22 mouse cellular contexts compared by ENCODE assay signal in the genomic region with DNA sequence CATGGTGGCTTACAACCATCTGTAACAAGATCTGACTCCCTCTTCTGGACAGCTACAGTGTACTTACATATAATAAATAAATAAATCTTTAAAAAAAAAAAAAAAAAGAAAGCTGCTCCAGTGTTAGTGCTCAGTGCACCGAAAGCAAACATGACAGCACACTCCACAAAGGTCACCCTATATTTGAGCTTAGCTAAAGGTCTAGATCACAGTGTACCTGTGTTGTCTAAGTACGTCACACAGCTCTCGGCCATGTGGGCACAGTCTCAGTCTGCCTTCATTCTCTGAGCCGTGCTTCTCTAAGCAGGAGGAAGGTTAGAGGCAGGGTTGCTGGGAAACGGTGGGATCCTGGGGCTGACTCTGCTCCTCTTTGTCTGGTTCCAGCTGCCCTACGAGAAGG. TPM values are rescaled to one million over a fixed set of nuclear protein-coding genes. Genes with fewer than 3 reads are reported as not detected.
DNase-seq lines count a peak whose midpoint lies in the region; ATAC-seq and TF ChIP-seq lines count a peak whose summit lies in the region.
"Had no signal": no experiment of that assay in that cellular context is flagged by ENCODE, and none has a peak within 500 bp of the region (broad histone marks: within the 10 kb centered on the region; RNA-seq: fewer than 3 reads in every experiment).

No protein-coding gene starts in this region.

- no peak overlapping the region for H3K27ac ChIP-seq in liver, embryonic 14.5 days
- no peak overlapping the region for H3K27ac ChIP-seq in liver, embryonic 11.5 days (ENCODE audit: low read depth, low read length)
- no peak overlapping the region for H3K27ac ChIP-seq in liver, embryonic 16.5 days (ENCODE audit: low read length)
- H3K27ac ChIP-seq in liver, postnatal 0 days (ENCODE audit: low read depth), result no peak overlapping the region
- H3K27ac ChIP-seq: embryonic facial prominence, embryonic 13.5 days; embryonic facial prominence, embryonic 15.5 days; forebrain, embryonic 10.5 days; forebrain, embryonic 12.5 days had no signal

- no peak overlapping the region for H3K4me2 ChIP-seq in liver, embryonic 14.5 days (ENCODE audit: low read depth)
- H3K4me2 ChIP-seq in liver, embryonic 11.5 days, result no peak overlapping the region
- H3K4me2 ChIP-seq in liver, embryonic 16.5 days (ENCODE audit: low read depth, low read length), result no peak overlapping the region
- no peak overlapping the region for H3K4me2 ChIP-seq in liver, postnatal 0 days (ENCODE audit: low read depth, low read length)
- H3K4me2 ChIP-seq: embryonic facial prominence, embryonic 13.5 days; embryonic facial prominence, embryonic 15.5 days; forebrain, embryonic 12.5 days had no signal

- no peak for DNase-seq in liver, embryonic 14.5 days (ENCODE audit: low read depth in 3 of 3, low spot score in 3 of 3)
- DNase-seq in liver, embryonic 11.5 days (ENCODE audit: low spot score), result no peak
- no peak for DNase-seq in liver, postnatal 0 days
- DNase-seq in neural tube, embryonic 10.5 days (ENCODE audit: extremely low spot score, low spot score), result no peak
- DNase-seq: adrenal gland, adult 2 months; adrenal gland, postnatal 10 days; adrenal gland, postnatal 25 days; cerebellum, adult 11 months; cerebellum, adult 18-20 months; cerebellum, adult 8-10 months; cerebellum, adult 9-11 months; cerebellum, postnatal 14 days; cerebellum, postnatal 36 days; embryo, embryonic 11 days had no signal

- WGBS in liver, embryonic 14.5 days (ENCODE audit: insufficient replicate concordance), result 83% methylated on average over 6 of the region's 6 CpGs
- WGBS in liver, embryonic 11.5 days, result 84% methylated on average over 6 of the region's 6 CpGs
- WGBS in liver, embryonic 16.5 days (ENCODE audit: insufficient replicate concordance), result 72% methylated on average over 6 of the region's 6 CpGs
- WGBS in liver, postnatal 0 days (ENCODE audit: insufficient replicate concordance), result 67% methylated on average over 6 of the region's 6 CpGs

- no peaks in the 10 kb centered on the region for H3K4me1 ChIP-seq in liver, embryonic 14.5 days (replicated peaks; ENCODE audit: control insufficient read depth in 2 of 2, insufficient read depth in 2 of 2, low read length in 1 of 2)
- no peaks in the 10 kb centered on the region for H3K4me1 ChIP-seq in liver, embryonic 11.5 days (replicated peaks; ENCODE audit: control insufficient read depth, insufficient read depth, low read length)
- no peaks in the 10 kb centered on the region for H3K4me1 ChIP-seq in liver, embryonic 16.5 days (ENCODE audit: control insufficient read depth, low read depth, low read length)
- no peaks in the 10 kb centered on the region for H3K4me1 ChIP-seq in liver, postnatal 0 days (ENCODE audit: insufficient read depth)
- H3K4me1 ChIP-seq: embryonic facial prominence, embryonic 13.5 days; embryonic facial prominence, embryonic 15.5 days; forebrain, embryonic 10.5 days; forebrain, embryonic 12.5 days had no signal

- no peaks in the 10 kb centered on the region for H3K9me3 ChIP-seq in liver, embryonic 14.5 days (ENCODE audit: control insufficient read depth, low read length)
- H3K9me3 ChIP-seq in liver, embryonic 11.5 days (ENCODE audit: control insufficient read depth, low read length), result no peaks in the 10 kb centered on the region
- H3K9me3 ChIP-seq in liver, embryonic 16.5 days (replicated peaks; ENCODE audit: control insufficient read depth, low read length), result no peaks in the 10 kb centered on the region
- no peaks in the 10 kb centered on the region for H3K9me3 ChIP-seq in liver, postnatal 0 days (ENCODE audit: low read length)
- H3K9me3 ChIP-seq: embryonic facial prominence, embryonic 13.5 days; embryonic facial prominence, embryonic 15.5 days; forebrain, embryonic 10.5 days; forebrain, embryonic 12.5 days had no signal

- peak; percentile 8; the same call in 1 of the 2 replicates for ATAC-seq in liver, embryonic 14.5 days (ENCODE audit: insufficient read depth)
- no peak for ATAC-seq in liver, embryonic 11.5 days (replicated peaks; ENCODE audit: low FRiP score)
- peak; percentile 86 for ATAC-seq in liver, embryonic 16.5 days (ENCODE audit: low read depth)
- ATAC-seq in liver, postnatal 0 days, result peak; percentile 91
- ATAC-seq: forebrain, embryonic 14.5 days; forebrain, embryonic 16.5 days had no signal

- TF ChIP-seq CTCF in liver, embryonic 14.5 days (IDR thresholded peaks at IDR 0.05; ENCODE audit: low read depth), result no peak
- no peak for TF ChIP-seq CTCF in liver, postnatal 0 days (IDR thresholded peaks at IDR 0.05; ENCODE audit: low read depth)

- H3K9ac ChIP-seq in liver, embryonic 14.5 days (replicated peaks), result no peak overlapping the region
- H3K9ac ChIP-seq in liver, embryonic 11.5 days (ENCODE audit: low read depth, low read length), result no peak overlapping the region
- no peak overlapping the region for H3K9ac ChIP-seq in liver, embryonic 16.5 days (ENCODE audit: low read depth, low read length)
- no peak overlapping the region for H3K9ac ChIP-seq in liver, postnatal 0 days (replicated peaks)
- H3K9ac ChIP-seq: embryonic facial prominence, embryonic 13.5 days; embryonic facial prominence, embryonic 15.5 days; forebrain, embryonic 12.5 days had no signal

- TF ChIP-seq EP300 in liver, embryonic 14.5 days (IDR thresholded peaks at IDR 0.05; ENCODE audit: low read depth), result no peak
- no peak for TF ChIP-seq EP300 in liver, postnatal 0 days (IDR thresholded peaks at IDR 0.05; ENCODE audit: low read depth)

- no peak overlapping the region for H3K4me3 ChIP-seq in liver, embryonic 14.5 days (ENCODE audit: insufficient read depth in 1 of 2, low read depth in 2 of 2, low read length in 2 of 2)
- H3K4me3 ChIP-seq in liver, embryonic 11.5 days (ENCODE audit: low read depth, low read length), result no peak overlapping the region
- H3K4me3 ChIP-seq in liver, embryonic 16.5 days (ENCODE audit: low read depth, low read length), result no peak overlapping the region
- H3K4me3 ChIP-seq in liver, postnatal 0 days (ENCODE audit: low read depth, low read length), result no peak overlapping the region
- H3K4me3 ChIP-seq: embryonic facial prominence, embryonic 13.5 days; embryonic facial prominence, embryonic 15.5 days; erythroblast, embryonic 14.5 days; forebrain, embryonic 10.5 days; forebrain, embryonic 12.5 days had no signal

- H3K27me3 ChIP-seq in liver, embryonic 14.5 days (ENCODE audit: control insufficient read depth, insufficient read depth, low read length), result no peaks in the 10 kb centered on the region
- no peaks in the 10 kb centered on the region for H3K27me3 ChIP-seq in liver, embryonic 11.5 days (replicated peaks; ENCODE audit: control insufficient read depth, insufficient read depth, low read length)
- no peaks in the 10 kb centered on the region for H3K27me3 ChIP-seq in liver, embryonic 16.5 days (ENCODE audit: control insufficient read depth, insufficient read depth, low read depth, low read length)
- no peaks in the 10 kb centered on the region for H3K27me3 ChIP-seq in liver, postnatal 0 days (ENCODE audit: insufficient read depth, low read length)
- H3K27me3 ChIP-seq: embryonic facial prominence, embryonic 13.5 days; embryonic facial prominence, embryonic 15.5 days; forebrain, embryonic 12.5 days had no signal

- H3K36me3 ChIP-seq in liver, embryonic 14.5 days (replicated peaks; ENCODE audit: control insufficient read depth, insufficient read depth, low read depth), result peaks cover 1% of the 10 kb centered on the region
- H3K36me3 ChIP-seq in liver, embryonic 11.5 days (ENCODE audit: control insufficient read depth, insufficient read depth, low read length), result peaks cover 3% of the 10 kb centered on the region; the same call in 1 of the 2 replicates
- no peaks in the 10 kb centered on the region for H3K36me3 ChIP-seq in liver, embryonic 16.5 days (ENCODE audit: control insufficient read depth, insufficient read depth)
- H3K36me3 ChIP-seq in liver, postnatal 0 days (replicated peaks; ENCODE audit: insufficient read depth, low read length), result no peaks in the 10 kb centered on the region
- H3K36me3 ChIP-seq: embryonic facial prominence, embryonic 15.5 days had no signal

RNA-seq across cellular contexts. Expression of gene Haspin, which starts 11.6 kb away (rescaled TPM):
- 4.5 and 5.7 TPM in 2 replicates for polyA plus RNA-seq in liver, embryonic 14.5 days (2012; rRNA removed)
- 10.5 and 12.6 TPM in 2 replicates for polyA plus RNA-seq in liver, embryonic 14.5 days (2014; fragmentation: Nextera tagmentation; extraction: Ambion mirVana)
- 24.2 and 25.1 TPM in 2 replicates for polyA plus RNA-seq in liver, embryonic 11.5 days (2014; fragmentation: Nextera tagmentation; extraction: Ambion mirVana)
- polyA plus RNA-seq in liver, embryonic 16.5 days (2015; fragmentation: Nextera tagmentation; extraction: Ambion mirVana), result 10.6 and 11.1 TPM in 2 replicates
- 4.6 and 5.3 TPM in 2 replicates for polyA plus RNA-seq in liver, postnatal 0 days (2015; fragmentation: Nextera tagmentation; extraction: Ambion mirVana)

RNA-seq across cellular contexts. Expression of gene P2rx5, which starts 33.7 kb away (rescaled TPM):
- polyA plus RNA-seq in liver, embryonic 14.5 days (2012; rRNA removed), result 0.05 and 0.08 TPM in 2 replicates
- 0.15 and 0.16 TPM in 2 replicates for polyA plus RNA-seq in liver, embryonic 14.5 days (2014; fragmentation: Nextera tagmentation; extraction: Ambion mirVana)
- 0.62 and 0.68 TPM in 2 replicates for polyA plus RNA-seq in liver, embryonic 11.5 days (2014; fragmentation: Nextera tagmentation; extraction: Ambion mirVana)
- polyA plus RNA-seq in liver, embryonic 16.5 days (2015; fragmentation: Nextera tagmentation; extraction: Ambion mirVana), result 0.11 and 0.22 TPM in 2 replicates
- polyA plus RNA-seq in liver, postnatal 0 days (2015; fragmentation: Nextera tagmentation; extraction: Ambion mirVana), result 0.11 and 0.21 TPM in 2 replicates
- polyA plus RNA-seq: erythroblast, embryonic 14.5 days had no signal

RNA-seq across cellular contexts. Expression of gene Itgae, which starts 36.1 kb away (rescaled TPM):
- polyA plus RNA-seq in liver, embryonic 14.5 days (2012; rRNA removed), result 0.02 and 0.03 TPM in 2 replicates
- polyA plus RNA-seq in liver, embryonic 14.5 days (2014; fragmentation: Nextera tagmentation; extraction: Ambion mirVana), result 0.03 and 0.06 TPM in 2 replicates
- 0.43 and 0.60 TPM in 2 replicates for polyA plus RNA-seq in liver, embryonic 11.5 days (2014; fragmentation: Nextera tagmentation; extraction: Ambion mirVana)
- 0.26 and 0.34 TPM in 2 replicates for polyA plus RNA-seq in liver, embryonic 16.5 days (2015; fragmentation: Nextera tagmentation; extraction: Ambion mirVana)
- polyA plus RNA-seq in liver, postnatal 0 days (2015; fragmentation: Nextera tagmentation; extraction: Ambion mirVana), result 0.24 and 0.33 TPM in 2 replicates
- polyA plus RNA-seq: erythroblast, embryonic 14.5 days had no signal

RNA-seq across cellular contexts. Expression of gene Emc6, which starts 50.3 kb away (rescaled TPM):
- 38.3 and 40.1 TPM in 2 replicates for polyA plus RNA-seq in liver, embryonic 14.5 days (2012; rRNA removed)
- polyA plus RNA-seq in liver, embryonic 14.5 days (2014; fragmentation: Nextera tagmentation; extraction: Ambion mirVana), result 80.3 and 83.7 TPM in 2 replicates
- 145 and 148 TPM in 2 replicates for polyA plus RNA-seq in liver, embryonic 11.5 days (2014; fragmentation: Nextera tagmentation; extraction: Ambion mirVana)
- polyA plus RNA-seq in liver, embryonic 16.5 days (2015; fragmentation: Nextera tagmentation; extraction: Ambion mirVana), result 69.5 and 72.1 TPM in 2 replicates
- polyA plus RNA-seq in liver, postnatal 0 days (2015; fragmentation: Nextera tagmentation; extraction: Ambion mirVana), result 169 and 174 TPM in 2 replicates

RNA-seq across cellular contexts. Expression of gene Tax1bp3, which starts 50.4 kb away (rescaled TPM):
- polyA plus RNA-seq in liver, embryonic 14.5 days (2012; rRNA removed), result 10.8 and 11.6 TPM in 2 replicates
- polyA plus RNA-seq in liver, embryonic 14.5 days (2014; fragmentation: Nextera tagmentation; extraction: Ambion mirVana), result 25.8 and 26.7 TPM in 2 replicates
- polyA plus RNA-seq in liver, embryonic 11.5 days (2014; fragmentation: Nextera tagmentation; extraction: Ambion mirVana), result 81.1 and 85.3 TPM in 2 replicates
- 33.6 and 33.8 TPM in 2 replicates for polyA plus RNA-seq in liver, embryonic 16.5 days (2015; fragmentation: Nextera tagmentation; extraction: Ambion mirVana)
- polyA plus RNA-seq in liver, postnatal 0 days (2015; fragmentation: Nextera tagmentation; extraction: Ambion mirVana), result 32.7 and 35.6 TPM in 2 replicates
